Mouse (Mus musculus): Measurements from ENCODE around the gene Slc24a2. TPM values are rescaled to one million over a fixed set of nuclear protein-coding genes. Genes with fewer than 3 reads are reported as not detected.

Slc24a2 gene
- polyA plus RNA-seq, 1 experiment from 2014 or later = 0.77 TPM

DNA sequence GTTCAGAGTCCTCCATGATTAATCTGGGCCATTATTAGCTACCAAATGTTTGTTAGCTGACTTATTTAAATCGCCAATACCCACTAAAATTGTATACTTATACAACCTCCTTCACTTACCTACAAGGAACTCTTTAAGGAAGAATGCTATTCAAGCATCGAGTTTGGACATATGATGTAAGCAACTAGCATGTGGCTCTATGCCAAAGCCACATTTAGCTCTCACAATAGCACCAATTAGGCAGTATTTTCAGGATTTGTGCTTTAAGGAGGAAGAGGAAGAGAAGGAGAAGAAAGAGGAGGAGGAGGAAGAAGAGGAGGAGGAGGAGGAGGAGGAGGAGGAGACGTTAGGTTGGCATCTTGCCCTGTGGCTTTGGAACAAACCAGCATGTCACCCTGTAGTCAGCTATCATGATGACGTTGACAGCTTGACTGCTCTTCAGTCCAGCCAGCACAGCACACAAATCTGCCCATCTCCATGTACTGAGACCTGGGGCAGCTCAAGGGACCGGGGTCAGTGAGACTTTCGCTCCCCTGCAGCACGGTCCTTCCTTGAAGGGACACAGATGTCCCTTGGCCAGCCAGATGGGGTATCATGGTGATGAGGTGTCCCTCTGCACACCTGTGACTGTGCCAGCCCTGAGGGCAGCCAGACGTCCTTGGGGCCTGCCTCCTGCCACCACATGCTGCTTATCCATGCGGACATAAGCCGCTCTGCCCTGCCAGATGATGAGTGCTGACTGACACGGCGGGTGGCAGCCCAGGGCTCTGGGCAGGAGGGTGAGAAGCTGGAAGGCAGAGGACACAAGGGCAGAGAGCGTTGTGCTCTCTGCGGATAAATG is 203.7 kb downstream of the Slc24a2 start:
- H3K4me3 ChIP-seq (ENCODE audit: low read depth, low read length) = no peak overlapping the region
- no peak overlapping the region for H3K4me2 ChIP-seq (ENCODE audit: low read depth, low read length, severe bottlenecking)
- no peaks in the 10 kb centered on the region for H3K27me3 ChIP-seq (ENCODE audit: control insufficient read depth, insufficient read depth, low read length)
- 65% methylated on average over 14 of the region's 14 CpGs for WGBS
- H3K27ac ChIP-seq (ENCODE audit: low read depth, low read length) = no peak overlapping the region
- H3K4me1 ChIP-seq (replicated peaks; ENCODE audit: control insufficient read depth, insufficient read depth, low read length) = 0 out of 2 replicates have a peak, but pooled peaks cover 4% of the 10 kb centered on the region
- H3K9me3 ChIP-seq (ENCODE audit: control insufficient read depth, low read length) = no peaks in the 10 kb centered on the region
- no peaks in the 10 kb centered on the region for H3K36me3 ChIP-seq (ENCODE audit: control insufficient read depth, insufficient read depth, low read length)
- H3K9ac ChIP-seq (ENCODE audit: low read length) = no peak overlapping the region
- ATAC-seq (replicated peaks; ENCODE audit: low FRiP score) = no peak; the same call in 1 of the 2 replicates
- peak; percentile 54 for DNase-seq (ENCODE audit: low spot score)

DNA sequence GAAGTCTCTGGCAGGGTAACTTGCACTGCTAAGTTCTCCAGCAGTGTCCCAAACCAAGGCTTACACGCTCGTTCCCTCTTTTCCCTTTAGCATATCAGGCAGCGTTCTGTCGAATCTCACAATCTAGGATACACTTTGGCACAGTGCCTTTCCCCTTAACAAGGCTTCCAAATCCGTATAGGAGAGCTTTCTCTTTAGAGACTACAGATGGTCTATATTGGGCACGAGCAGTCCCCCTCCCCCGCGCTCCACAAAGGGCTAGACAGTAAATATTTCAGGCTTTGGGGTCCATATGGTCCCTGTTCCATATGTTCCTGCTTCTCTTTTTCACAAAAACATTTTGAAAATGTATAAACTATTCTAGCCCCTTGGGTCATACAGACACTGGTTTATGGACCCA is 205.7 kb downstream of the Slc24a2 start:
- no peaks in the 10 kb centered on the region for H3K36me3 ChIP-seq (ENCODE audit: control insufficient read depth, insufficient read depth, low read length)
- ATAC-seq (replicated peaks; ENCODE audit: low FRiP score) (no peak), DNase-seq (ENCODE audit: low spot score) (no peak)
- H3K9me3 ChIP-seq (ENCODE audit: control insufficient read depth, low read length) = no peaks in the 10 kb centered on the region
- WGBS = 86% methylated on average over 8 of the region's 8 CpGs
- H3K27me3 ChIP-seq (ENCODE audit: control insufficient read depth, insufficient read depth, low read length) = no peaks in the 10 kb centered on the region
- no peak overlapping the region for H3K27ac ChIP-seq (ENCODE audit: low read depth, low read length)
- H3K4me2 ChIP-seq (ENCODE audit: low read depth, low read length, severe bottlenecking) = no peak overlapping the region
- H3K4me1 ChIP-seq (replicated peaks; ENCODE audit: control insufficient read depth, insufficient read depth, low read length) = 0 out of 2 replicates have a peak, but pooled peaks cover 4% of the 10 kb centered on the region
- H3K9ac ChIP-seq (ENCODE audit: low read length) = no peak overlapping the region
- H3K4me3 ChIP-seq (ENCODE audit: low read depth, low read length) = no peak overlapping the region

DNA sequence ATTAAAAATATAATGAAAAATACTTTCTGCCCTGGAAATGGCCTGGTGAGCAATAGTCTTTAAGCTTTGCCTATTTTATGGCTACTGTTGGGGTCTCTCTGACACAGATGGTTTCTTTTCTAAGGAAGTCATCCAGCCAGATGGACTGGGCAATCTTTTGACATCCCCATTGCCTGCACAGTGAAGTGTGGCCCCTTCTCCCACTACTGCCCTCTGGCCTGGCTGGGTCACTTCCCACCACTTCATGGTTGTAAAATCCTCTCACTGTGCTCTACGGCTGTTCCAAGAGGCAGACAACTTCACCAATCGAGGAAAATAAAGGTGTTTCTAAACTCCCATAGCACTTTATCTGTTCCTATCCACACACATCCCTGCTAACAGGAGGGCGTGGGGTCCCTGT is 208.7 kb downstream of the Slc24a2 start:
- Histone ChIP-seq H3K4me1 (replicated peaks; ENCODE audit: control insufficient read depth, insufficient read depth, low read length) (0 out of 2 replicates have a peak, but pooled peaks cover 2% of the 10 kb centered on the region), H3K9ac (ENCODE audit: low read length) (no peak overlapping the region), H3K36me3 (ENCODE audit: control insufficient read depth, insufficient read depth, low read length) (no peaks in the 10 kb centered on the region), H3K9me3 (ENCODE audit: control insufficient read depth, low read length) (no peaks in the 10 kb centered on the region), H3K4me2 (ENCODE audit: low read depth, low read length, severe bottlenecking) (no peak overlapping the region), H3K27me3 (ENCODE audit: control insufficient read depth, insufficient read depth, low read length) (no peaks in the 10 kb centered on the region), H3K27ac (ENCODE audit: low read depth, low read length) (no peak overlapping the region), H3K4me3 (ENCODE audit: low read depth, low read length) (no peak overlapping the region)
- ATAC-seq (replicated peaks; ENCODE audit: low FRiP score) (no peak), DNase-seq (ENCODE audit: low spot score) (no peak)
- 83% methylated on average over 3 of the region's 3 CpGs for WGBS

DNA sequence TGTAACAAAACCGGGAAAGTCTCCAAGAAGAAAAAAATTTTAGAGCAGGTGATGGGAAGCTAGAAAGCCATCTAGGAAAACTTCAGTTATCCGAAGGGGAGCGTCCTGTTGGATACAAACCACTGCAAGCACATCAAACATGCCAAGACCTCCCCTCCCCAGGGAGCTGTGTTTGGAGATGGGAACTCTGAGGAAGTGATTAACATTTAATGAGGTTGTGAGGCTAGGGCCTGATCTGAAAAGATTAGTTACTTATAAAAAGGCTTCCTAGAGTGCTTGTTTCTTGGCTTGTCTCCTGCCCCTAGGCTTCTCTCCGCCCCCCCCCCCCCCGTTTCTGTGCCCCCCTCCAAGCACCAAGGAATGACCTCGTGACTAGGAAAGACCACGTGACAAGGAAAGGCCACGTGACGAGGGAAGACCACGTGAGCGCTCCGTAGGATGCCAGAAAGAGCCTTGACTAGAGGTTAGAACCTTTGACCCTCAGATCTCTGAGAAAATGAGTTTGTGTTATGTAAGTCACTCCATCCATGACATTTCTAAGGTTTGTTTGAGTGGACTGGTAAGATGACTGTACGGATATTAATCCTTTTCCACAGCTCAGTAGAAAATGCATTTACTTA is 210.7 kb downstream of the Slc24a2 start:
- Histone ChIP-seq H3K9me3 (ENCODE audit: control insufficient read depth, low read length) (no peaks in the 10 kb centered on the region), H3K27ac (ENCODE audit: low read depth, low read length) (no peak overlapping the region), H3K4me1 (replicated peaks; ENCODE audit: control insufficient read depth, insufficient read depth, low read length) (0 out of 2 replicates have a peak, but pooled peaks cover 1% of the 10 kb centered on the region), H3K4me3 (ENCODE audit: low read depth, low read length) (no peak overlapping the region), H3K4me2 (ENCODE audit: low read depth, low read length, severe bottlenecking) (no peak overlapping the region), H3K9ac (ENCODE audit: low read length) (no peak overlapping the region), H3K27me3 (ENCODE audit: control insufficient read depth, insufficient read depth, low read length) (no peaks in the 10 kb centered on the region), H3K36me3 (ENCODE audit: control insufficient read depth, insufficient read depth, low read length) (no peaks in the 10 kb centered on the region)
- ATAC-seq (replicated peaks; ENCODE audit: low FRiP score) (no peak), DNase-seq (ENCODE audit: low spot score) (no peak)
- 60% methylated on average over 13 of the region's 13 CpGs for WGBS

DNA sequence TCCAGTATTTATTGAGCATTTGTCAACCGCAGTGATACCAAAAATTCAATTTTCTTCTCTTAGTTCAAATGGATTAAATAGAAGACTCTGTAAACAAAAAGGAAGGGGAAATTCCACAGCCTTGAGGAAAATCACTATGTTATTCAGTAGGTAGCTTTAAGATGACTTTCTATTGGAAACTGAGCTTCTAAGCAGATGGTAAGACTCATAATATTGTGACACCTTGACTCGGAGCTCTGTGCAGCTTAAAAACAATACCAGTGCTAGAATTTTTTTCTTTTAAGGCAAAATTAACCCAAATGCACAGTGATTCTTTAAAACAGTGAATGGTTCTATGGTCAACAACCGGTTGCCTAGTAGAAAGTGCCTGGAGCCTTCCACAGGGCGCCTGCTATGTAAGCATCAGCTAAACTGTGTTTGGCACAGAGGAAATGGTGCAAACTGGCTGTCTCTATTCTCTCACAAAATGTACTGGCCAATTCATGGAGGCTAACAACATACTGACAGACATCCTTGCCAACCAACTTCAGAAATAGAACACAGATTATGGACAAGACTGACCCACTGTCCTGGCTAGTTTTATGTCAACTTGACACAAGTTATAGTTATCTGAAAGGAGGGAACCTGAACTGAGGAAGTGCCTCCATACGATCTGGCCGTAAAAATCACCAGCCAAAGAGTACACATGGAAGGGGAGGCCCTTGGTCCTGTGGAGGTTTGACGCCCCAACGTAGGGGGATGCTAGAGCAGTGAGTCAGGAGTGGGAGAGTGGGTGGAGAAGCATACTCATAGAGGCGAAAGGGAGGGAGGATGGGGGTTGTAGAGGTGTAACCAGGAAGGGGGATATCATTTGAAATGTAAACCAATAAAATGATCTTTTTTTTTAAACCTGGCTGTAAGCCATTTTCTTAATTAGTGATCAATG is 211.9 kb downstream of the Slc24a2 start:
- Histone ChIP-seq H3K4me1 (replicated peaks; ENCODE audit: control insufficient read depth, insufficient read depth, low read length) (no peaks in the 10 kb centered on the region), H3K27me3 (ENCODE audit: control insufficient read depth, insufficient read depth, low read length) (no peaks in the 10 kb centered on the region), H3K4me2 (ENCODE audit: low read depth, low read length, severe bottlenecking) (no peak overlapping the region), H3K27ac (ENCODE audit: low read depth, low read length) (no peak overlapping the region), H3K4me3 (ENCODE audit: low read depth, low read length) (no peak overlapping the region), H3K9ac (ENCODE audit: low read length) (no peak overlapping the region), H3K9me3 (ENCODE audit: control insufficient read depth, low read length) (no peaks in the 10 kb centered on the region), H3K36me3 (ENCODE audit: control insufficient read depth, insufficient read depth, low read length) (no peaks in the 10 kb centered on the region)
- no peak for ATAC-seq (replicated peaks; ENCODE audit: low FRiP score)
- no peak for DNase-seq (ENCODE audit: low spot score)
- 84% methylated on average over 9 of the region's 9 CpGs for WGBS

DNA sequence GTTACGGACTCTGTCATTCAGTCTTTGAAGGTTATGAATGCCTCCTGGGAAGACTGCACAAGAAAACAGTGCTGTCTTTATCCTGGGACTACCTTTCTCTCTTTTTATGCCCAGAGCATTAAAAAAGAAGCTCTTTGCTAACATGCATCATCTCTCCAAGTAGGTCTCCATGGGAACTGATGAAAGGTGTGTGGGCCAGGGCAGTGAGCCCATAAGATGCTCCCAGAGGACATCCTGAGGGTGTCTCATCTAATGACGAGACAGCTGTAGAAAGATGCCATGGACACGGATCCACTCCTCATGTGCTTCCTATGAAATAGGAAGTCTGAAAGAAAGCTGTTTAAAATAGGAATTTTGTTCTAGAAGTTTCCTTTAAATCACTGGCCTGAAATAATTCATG is 212.8 kb downstream of the Slc24a2 start:
- Histone ChIP-seq H3K4me1 (replicated peaks; ENCODE audit: control insufficient read depth, insufficient read depth, low read length) (no peaks in the 10 kb centered on the region), H3K36me3 (ENCODE audit: control insufficient read depth, insufficient read depth, low read length) (no peaks in the 10 kb centered on the region), H3K4me2 (ENCODE audit: low read depth, low read length, severe bottlenecking) (no peak overlapping the region), H3K9ac (ENCODE audit: low read length) (no peak overlapping the region), H3K4me3 (ENCODE audit: low read depth, low read length) (no peak overlapping the region), H3K27me3 (ENCODE audit: control insufficient read depth, insufficient read depth, low read length) (no peaks in the 10 kb centered on the region), H3K9me3 (ENCODE audit: control insufficient read depth, low read length) (no peaks in the 10 kb centered on the region), H3K27ac (ENCODE audit: low read depth, low read length) (no peak overlapping the region)
- no peak for DNase-seq (ENCODE audit: low spot score)
- 90% methylated on average over 3 of the region's 3 CpGs for WGBS
- ATAC-seq (replicated peaks; ENCODE audit: low FRiP score) = no peak

DNA sequence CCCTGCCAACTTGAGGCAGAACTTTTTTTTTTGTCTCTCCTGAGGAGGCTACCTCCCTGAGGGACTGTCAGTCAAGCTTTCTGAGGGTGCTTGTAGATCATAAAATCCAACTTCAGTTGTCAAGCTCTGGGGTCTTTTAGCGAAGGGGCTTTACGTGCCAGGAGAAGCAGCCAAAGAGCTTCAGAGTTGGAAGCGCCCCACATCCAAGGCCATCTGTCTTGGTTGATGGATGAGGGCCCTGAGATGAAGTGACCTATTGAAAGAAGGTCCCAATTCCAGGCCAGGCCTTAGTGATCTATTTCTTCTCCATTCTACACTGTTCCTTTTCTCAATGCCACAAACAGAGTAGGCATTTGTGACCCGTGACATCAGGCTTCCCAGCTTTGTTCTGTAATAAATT is 214.5 kb downstream of the Slc24a2 start:
- 91% methylated on average over 4 of the region's 4 CpGs for WGBS
- no peak overlapping the region for H3K27ac ChIP-seq (ENCODE audit: low read depth, low read length)
- H3K9me3 ChIP-seq (ENCODE audit: control insufficient read depth, low read length) = no peaks in the 10 kb centered on the region
- H3K36me3 ChIP-seq (ENCODE audit: control insufficient read depth, insufficient read depth, low read length) = no peaks in the 10 kb centered on the region
- no peak overlapping the region for H3K9ac ChIP-seq (ENCODE audit: low read length)
- H3K4me2 ChIP-seq (ENCODE audit: low read depth, low read length, severe bottlenecking) = no peak overlapping the region
- H3K4me1 ChIP-seq (replicated peaks; ENCODE audit: control insufficient read depth, insufficient read depth, low read length) = no peaks in the 10 kb centered on the region
- no peak for DNase-seq (ENCODE audit: low spot score)
- no peak for ATAC-seq (replicated peaks; ENCODE audit: low FRiP score)
- H3K4me3 ChIP-seq (ENCODE audit: low read depth, low read length) = no peak overlapping the region
- H3K27me3 ChIP-seq (ENCODE audit: control insufficient read depth, insufficient read depth, low read length) = no peaks in the 10 kb centered on the region

Data from forebrain, embryonic 11.5 days (tissue).